Mouse (Mus musculus): ENCODE results near the gene Krtap4-16.
"Not testable (repeated sequence)": the region's sequence is repeated elsewhere in the genome, so short reads cannot be mapped to it uniquely, and the experiment has no call there.

Krtap4-16 gene

GRCm38 (mm10) chr11:99851508-99851907, at the start of gene Krtap4-16:
TSS of gene Krtap4-16 (minus strand) at chr11:99851608.
- no peak for DNase-seq

- not testable (repeated sequence) for DNase-seq
Measured at GRCm38 (mm10) chr11:99878887-99879286, 27.5 kb upstream of the Krtap4-16 start, which contains the start of gene Gm11567. TSS of gene Gm11567 (plus strand) at chr11:99879187.

GRCm38 (mm10) chr11:99873089-99873488, 21.7 kb upstream of the Krtap4-16 start, which contains the start of gene Krtap9-1:
TSS of gene Krtap9-1 (plus strand) at chr11:99873389.
- not testable (repeated sequence) for DNase-seq

GRCm38 (mm10) chr11:99864176-99864575, 12.8 kb upstream of the Krtap4-16 start, which contains the start of gene Gm11559:
TSS of gene Gm11559 (plus strand) at chr11:99864476.
- DNase-seq = not testable (repeated sequence)

- DNase-seq = no peak
Measured at GRCm38 (mm10) chr11:99858761-99859160, 7.4 kb upstream of the Krtap4-16 start.

GRCm38 (mm10) chr11:99857617-99858016, 6.2 kb upstream of the Krtap4-16 start, which contains the start of gene Gm11568:
TSS of gene Gm11568 (plus strand) at chr11:99857917.
- no peak for DNase-seq

GRCm38 (mm10) chr11:99854121-99854520, 2.7 kb upstream of the Krtap4-16 start:
- DNase-seq = peak; percentile 43

- DNase-seq = no peak
Measured at GRCm38 (mm10) chr11:99846746-99847145, 4.7 kb downstream of the Krtap4-16 start.

GRCm38 (mm10) chr11:99842185-99842584, 9.2 kb downstream of the Krtap4-16 start:
- peak; percentile 2 for DNase-seq

- no peak for DNase-seq
Measured at GRCm38 (mm10) chr11:99837966-99838365, 13.4 kb downstream of the Krtap4-16 start, which contains the start of gene 2300003K06Rik. TSS of gene 2300003K06Rik (minus strand) at chr11:99838066.

GRCm38 (mm10) chr11:99815566-99815965, 35.8 kb downstream of the Krtap4-16 start, which contains the start of gene Gm11564:
TSS of gene Gm11564 (minus strand) at chr11:99815666.
- DNase-seq = not testable (repeated sequence)

- DNase-seq = not testable (repeated sequence)
Measured at GRCm38 (mm10) chr11:99809792-99810191, 41.6 kb downstream of the Krtap4-16 start, which contains the start of gene Krtap4-13. TSS of gene Krtap4-13 (minus strand) at chr11:99809892.

- DNase-seq = not testable (repeated sequence)
Measured at GRCm38 (mm10) chr11:99804346-99804745, 47.1 kb downstream of the Krtap4-16 start, which contains the start of gene Gm11554. TSS of gene Gm11554 (minus strand) at chr11:99804446.
